Mouse (Mus musculus) right cerebral cortex, adult 2 months (tissue): ENCODE results near the gene Cacng2.
A peak's percentile ranks its signal among the peaks of the same experiment; 100 is the strongest.

ENCODE experiments used
- DNase-seq, 2 experiments: peaks; one replicate each; pipeline ENCODE4 v3.0.0; 2021 to 2022; ENCODE audit warnings: low spot score in 2 of 2

The Cacng2 gene

DNA sequence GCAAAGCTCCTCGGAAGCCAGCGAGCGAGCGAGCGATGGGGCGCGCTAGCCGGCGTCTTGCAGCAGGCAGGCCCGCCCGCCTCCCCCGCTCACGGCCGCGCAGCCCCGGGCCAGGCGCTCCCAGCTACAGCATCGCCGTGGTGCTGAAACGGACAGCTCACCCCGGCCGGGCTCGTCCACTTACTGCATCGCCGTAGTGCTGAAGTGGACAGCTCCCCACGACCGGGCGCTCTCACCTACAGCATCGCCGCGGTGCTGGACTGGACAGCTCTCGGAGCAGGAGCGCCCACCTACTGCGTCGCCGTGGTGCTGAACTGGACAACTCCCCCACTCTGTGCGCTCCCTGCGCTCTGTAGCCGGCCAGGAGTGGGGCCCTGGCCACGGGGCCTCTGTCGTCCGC lies at the start of gene Cacng2:
Gene Cacng2 (minus strand): TSS at position 325 of the 400 bp plus-strand sequence.
- DNase-seq = peak; percentile 82 to 89

- DNase-seq = peak in 1 of 2 experiments; percentile 62
These were observed 49.7 kb upstream of the Cacng2 start for GRCm38 (mm10) chr15:78169566-78169965.

GRCm38 (mm10) chr15:78165292-78165691 lies 45.5 kb upstream of the Cacng2 start:
- no peak for DNase-seq

GRCm38 (mm10) chr15:78164466-78164865 lies 44.6 kb upstream of the Cacng2 start:
- no peak for DNase-seq

- DNase-seq = no peak
These were observed 42.1 kb upstream of the Cacng2 start for GRCm38 (mm10) chr15:78161946-78162345.

- DNase-seq = no peak
These were observed 38.5 kb upstream of the Cacng2 start for GRCm38 (mm10) chr15:78158335-78158734.

DNA sequence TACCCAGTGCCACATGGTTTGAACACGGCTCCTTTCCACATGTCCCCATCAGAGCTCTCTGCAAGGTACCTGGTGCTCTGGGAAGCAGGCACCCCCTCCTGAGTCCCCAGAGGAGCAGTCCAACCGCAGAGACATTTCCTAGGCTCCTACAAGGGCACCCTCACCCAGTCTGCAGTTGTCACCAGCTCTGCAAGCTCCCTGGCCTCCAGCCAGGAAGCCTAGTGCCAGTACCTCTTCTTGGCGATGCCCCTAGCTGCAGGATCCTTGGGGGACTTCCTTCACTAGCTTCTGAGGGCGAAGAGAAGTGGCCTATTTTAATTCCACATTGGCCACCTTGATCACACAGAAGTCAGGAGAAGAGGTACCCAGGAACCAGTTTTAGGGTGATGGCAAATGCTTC lies 38.0 kb upstream of the Cacng2 start:
- no peak for DNase-seq

DNA sequence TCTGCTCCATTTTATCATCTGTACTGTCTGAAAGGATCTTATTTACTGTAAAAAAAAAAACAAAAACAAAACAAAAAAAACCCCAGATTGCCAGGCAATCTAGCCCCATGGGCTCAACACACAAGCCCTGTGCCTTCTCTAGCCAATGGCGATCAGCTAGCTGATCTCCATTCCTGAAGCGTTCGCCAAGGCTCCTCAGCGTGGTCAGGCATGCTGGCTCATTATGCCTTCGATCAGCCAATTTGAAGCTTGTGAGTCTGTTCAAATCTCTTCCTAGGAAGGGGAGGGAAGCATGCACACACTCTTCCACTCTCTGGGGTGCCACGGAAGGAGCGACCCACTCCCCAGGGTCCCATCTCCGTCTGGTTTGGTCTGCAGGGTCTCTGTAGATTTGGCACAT lies 37.5 kb upstream of the Cacng2 start:
- no peak for DNase-seq

GRCm38 (mm10) chr15:78155421-78155820 lies 35.6 kb upstream of the Cacng2 start:
- no peak for DNase-seq

- DNase-seq = no peak
These were observed 33.4 kb upstream of the Cacng2 start for GRCm38 (mm10) chr15:78153045-78153775.

DNA sequence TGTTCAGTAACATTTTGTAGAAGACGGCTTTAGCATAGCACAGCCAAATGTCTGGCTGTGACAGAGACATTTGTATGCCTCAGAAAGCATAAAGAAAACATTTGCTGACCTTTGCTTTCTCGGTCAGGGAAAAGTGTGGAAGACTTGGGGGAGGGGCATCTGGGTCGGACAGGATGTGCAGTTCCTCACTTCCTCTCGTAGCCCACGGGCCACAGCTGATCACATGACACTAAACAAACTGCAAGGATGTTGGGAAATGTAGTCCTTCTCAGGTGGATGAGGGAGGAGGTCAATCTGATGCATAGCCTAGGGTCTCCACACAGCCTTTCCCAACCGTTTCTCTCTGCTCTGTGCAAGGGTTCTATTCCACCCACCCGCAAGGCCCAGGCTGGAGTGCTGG lies 28.7 kb upstream of the Cacng2 start:
- no peak for DNase-seq

GRCm38 (mm10) chr15:78140226-78140625 lies 20.4 kb upstream of the Cacng2 start:
- no peak for DNase-seq

- DNase-seq = no peak
These were observed 14.8 kb upstream of the Cacng2 start for GRCm38 (mm10) chr15:78134606-78135005.

- DNase-seq = no peak
These were observed 13.6 kb upstream of the Cacng2 start for GRCm38 (mm10) chr15:78133389-78133788.

GRCm38 (mm10) chr15:78119248-78119647 lies 580 bp downstream of the Cacng2 start:
- peak; percentile 18 to 46 for DNase-seq

GRCm38 (mm10) chr15:78118275-78118995 lies 1.4 kb downstream of the Cacng2 start:
- DNase-seq = no peak

DNA sequence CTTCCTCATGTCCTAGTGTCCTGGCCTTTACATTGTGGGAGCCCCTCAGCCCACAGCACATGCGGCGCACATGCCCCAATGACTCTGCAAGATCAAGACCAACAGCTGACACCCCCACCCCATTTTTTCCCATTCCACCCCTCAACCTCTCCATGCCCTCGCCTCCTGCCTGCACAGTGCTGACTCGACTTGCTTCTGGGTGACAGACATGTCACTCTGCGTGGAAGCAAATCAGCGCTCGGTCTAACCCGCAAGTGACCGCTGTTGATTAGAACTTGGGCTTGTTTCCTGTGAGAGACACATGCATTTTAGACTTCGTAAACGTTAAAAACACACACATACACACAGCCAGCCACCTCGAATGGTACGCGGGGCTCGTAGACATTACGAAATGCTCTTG lies 2.1 kb downstream of the Cacng2 start:
- DNase-seq = no peak

GRCm38 (mm10) chr15:78116936-78117335 lies 2.9 kb downstream of the Cacng2 start:
- DNase-seq = peak in 1 of 2 experiments; percentile 29

- DNase-seq = no peak
These were observed 3.6 kb downstream of the Cacng2 start for GRCm38 (mm10) chr15:78116244-78116643.

GRCm38 (mm10) chr15:78099516-78099915 lies 20.3 kb downstream of the Cacng2 start:
- no peak for DNase-seq

DNA sequence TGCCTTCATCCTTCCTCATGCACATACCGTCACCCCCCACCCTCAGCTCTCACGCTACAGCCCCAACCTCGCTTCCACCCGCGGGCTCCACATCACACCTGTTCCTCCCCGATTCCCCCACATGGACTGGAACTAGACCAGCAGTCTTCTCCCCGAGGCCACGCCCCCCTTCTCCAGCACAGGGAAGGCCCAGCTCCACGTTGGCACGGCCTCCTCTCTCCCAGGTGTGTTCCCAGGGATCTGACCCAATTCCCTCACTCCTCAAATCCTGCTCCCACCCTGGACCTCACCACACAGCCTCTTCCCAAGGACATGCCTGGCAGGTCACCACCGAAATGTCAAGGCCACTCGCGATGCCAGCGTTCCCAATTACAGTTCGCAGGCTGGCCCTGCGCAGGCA lies 23.8 kb downstream of the Cacng2 start:
- DNase-seq = no peak

GRCm38 (mm10) chr15:78093597-78093996 lies 26.2 kb downstream of the Cacng2 start:
- no peak for DNase-seq
